Mouse (Mus musculus) spleen, adult 2 months (tissue): Measurements from ENCODE around the gene Zfp839.

Source experiments
- CTCF ChIP-seq: fragments of 200-500 bp; IDR thresholded peaks from 2 replicates; pipeline ENCODE4 v1.5.1; 2011; ENCODE audit warnings: mild to moderate bottlenecking, inconsistent platforms; ENCODE audit not compliant: insufficient read depth, insufficient read length, insufficient replicate concordance; ENCODE audit errors: extremely low read depth
- POLR2A ChIP-seq: fragments of 200-500 bp; IDR thresholded peaks from 2 replicates; pipeline ENCODE4 v1.6.1; 2011; ENCODE audit warnings: low read depth, low read length, inconsistent platforms

- TF ChIP-seq CTCF (no peak), POLR2A (no peak)
Measured at GRCm38 (mm10) chr12:110808848-110809247, 41.2 kb upstream of the Zfp839 start.
